In genomic region chr11:95792950-95793509, GRCm38 (mm10) we compare ENCODE assay signal across 19 mouse cellular contexts. TPM values are rescaled to one million over a fixed set of nuclear protein-coding genes. Genes with fewer than 3 reads are reported as not detected.
A peak's percentile ranks its signal among the peaks of the same experiment; 100 is the strongest.
DNase-seq lines count a peak whose midpoint lies in the region; ATAC-seq lines count a peak whose summit lies in the region.
"Had no signal": no experiment of that assay in that cellular context is flagged by ENCODE, and none has a peak within 500 bp of the region (broad histone marks: within the 10 kb centered on the region; RNA-seq: fewer than 3 reads in every experiment).

No protein-coding gene starts in this region.

- 61% methylated on average over 8 of the region's 8 CpGs for WGBS in heart, embryonic 12.5 days
- 48% methylated on average over 8 of the region's 8 CpGs for WGBS in liver, embryonic 12.5 days (ENCODE audit: insufficient replicate concordance)

- H3K36me3 ChIP-seq in heart, embryonic 12.5 days: no peaks in the 10 kb centered on the region
- no peaks in the 10 kb centered on the region for H3K36me3 ChIP-seq in liver, embryonic 12.5 days
- H3K36me3 ChIP-seq: embryonic facial prominence, embryonic 12.5 days; hindbrain, embryonic 10.5 days; limb, embryonic 15.5 days had no signal

- H3K4me2 ChIP-seq in heart, embryonic 12.5 days: no peak overlapping the region
- H3K4me2 ChIP-seq in liver, embryonic 12.5 days: peak overlapping the region; percentile 42
- H3K4me2 ChIP-seq: embryonic facial prominence, embryonic 12.5 days; limb, embryonic 15.5 days had no signal

- H3K27me3 ChIP-seq in heart, embryonic 12.5 days (replicated peaks): peaks cover 12% of the 10 kb centered on the region; the same call in 1 of the 2 replicates
- H3K27me3 ChIP-seq in liver, embryonic 12.5 days (replicated peaks): peaks cover 45% of the 10 kb centered on the region

- no peak for DNase-seq in heart, adult 11 months
- DNase-seq in c-Kit-positive CD71-positive TER-119-positive erythroid progenitor cells, embryonic 14.5 days (ENCODE audit: low spot score): peak; percentile 69
- no peak for DNase-seq in kidney, postnatal 25 days
- DNase-seq in gastrocnemius, adult 18-20 months (ENCODE audit: low spot score): no peak
- DNase-seq: cerebellum, adult 9-10 months; forebrain, postnatal 0 days; gastrocnemius, postnatal 10 days; heart, adult 2 months; kidney, adult 11 months; retina, postnatal 1 day; thymus, postnatal 36 days had no signal

- ATAC-seq in heart, embryonic 12.5 days (ENCODE audit: insufficient number of reproducible peaks, low FRiP score): peak; percentile 45; the same call in 1 of the 2 replicates
- peak; percentile 92 for ATAC-seq in liver, embryonic 12.5 days
- ATAC-seq in megakaryocyte-erythroid progenitor cell, adult 5-6 weeks (replicated peaks; ENCODE audit: low FRiP score, low TSS enrichment, poor library complexity, severe bottlenecking): peak; percentile 82
- ATAC-seq: forebrain, postnatal 0 days; hindbrain, postnatal 0 days had no signal

- no peak overlapping the region for H3K27ac ChIP-seq in heart, embryonic 12.5 days (ENCODE audit: poor library complexity, severe bottlenecking)
- peak overlapping the region; percentile 68 for H3K27ac ChIP-seq in liver, embryonic 12.5 days
- H3K27ac ChIP-seq: embryonic facial prominence, embryonic 12.5 days; hindbrain, embryonic 10.5 days; hindbrain, postnatal 0 days; kidney, postnatal 0 days; limb, embryonic 15.5 days had no signal

- H3K9ac ChIP-seq in heart, embryonic 12.5 days: no peak overlapping the region
- peak overlapping the region; percentile 28; the same call in 1 of the 2 replicates for H3K9ac ChIP-seq in liver, embryonic 12.5 days
- H3K9ac ChIP-seq: embryonic facial prominence, embryonic 12.5 days; forebrain, postnatal 0 days; limb, embryonic 15.5 days had no signal

- H3K4me1 ChIP-seq in heart, embryonic 12.5 days (replicated peaks): peaks cover 40% of the 10 kb centered on the region
- H3K4me1 ChIP-seq in liver, embryonic 12.5 days: peaks cover 49% of the 10 kb centered on the region

- H3K9me3 ChIP-seq in heart, embryonic 12.5 days (replicated peaks): no peaks in the 10 kb centered on the region
- no peaks in the 10 kb centered on the region for H3K9me3 ChIP-seq in liver, embryonic 12.5 days (replicated peaks)
- H3K9me3 ChIP-seq: embryonic facial prominence, embryonic 12.5 days; hindbrain, embryonic 10.5 days; limb, embryonic 15.5 days had no signal

- no peak overlapping the region for H3K4me3 ChIP-seq in heart, embryonic 12.5 days
- H3K4me3 ChIP-seq in liver, embryonic 12.5 days: no peak overlapping the region
- H3K4me3 ChIP-seq: embryonic facial prominence, embryonic 12.5 days; heart, adult 2 months; hindbrain, embryonic 10.5 days; limb, embryonic 15.5 days had no signal

RNA-seq across cellular contexts. Expression of gene Phospho1, which starts 31.3 kb away (rescaled TPM):
- 0.65 and 0.66 TPM in 2 replicates for polyA plus RNA-seq in heart, embryonic 12.5 days (2016; fragmentation: Nextera tagmentation; extraction: Ambion mirVana)
- 2.7 and 3.4 TPM in 2 replicates for polyA plus RNA-seq in liver, embryonic 12.5 days (2016; fragmentation: Nextera tagmentation; extraction: Ambion mirVana)
- 5.6 and 7.5 TPM in 2 replicates for total RNA-seq in megakaryocyte-erythroid progenitor cell, adult 5-6 weeks (2014; fragmentation: Nextera tagmentation)
- total RNA-seq in megakaryocyte-erythroid progenitor cell, adult 5-6 weeks (2017): 0.56 and 3.2 TPM in 2 replicates
- 100 to 1,000 TPM; 355 to 388 TPM for total RNA-seq in gastrocnemius, adult 18-20 months (2021)
- polyA plus RNA-seq: embryonic facial prominence, embryonic 12.5 days; forebrain, postnatal 0 days; kidney, postnatal 0 days had no signal

RNA-seq across cellular contexts. Expression of gene Gngt2, which starts 44.0 kb away (rescaled TPM):
- polyA plus RNA-seq in heart, embryonic 12.5 days (2016; fragmentation: Nextera tagmentation; extraction: Ambion mirVana): 39.1 and 39.2 TPM in 2 replicates
- 15.8 and 16.7 TPM in 2 replicates for polyA plus RNA-seq in liver, embryonic 12.5 days (2016; fragmentation: Nextera tagmentation; extraction: Ambion mirVana)
- 4.4 and 5.0 TPM in 2 replicates for total RNA-seq in megakaryocyte-erythroid progenitor cell, adult 5-6 weeks (2014; fragmentation: Nextera tagmentation)
- 4.0 and 4.6 TPM in 2 replicates for total RNA-seq in megakaryocyte-erythroid progenitor cell, adult 5-6 weeks (2017)
- total RNA-seq in gastrocnemius, adult 18-20 months (2021): 1 to 10 TPM; 5.5 to 6.9 TPM

RNA-seq across cellular contexts. Expression of gene Abi3, which starts 49.2 kb away (rescaled TPM):
- polyA plus RNA-seq in heart, embryonic 12.5 days (2016; fragmentation: Nextera tagmentation; extraction: Ambion mirVana): 22.3 and 26.0 TPM in 2 replicates
- 7.3 and 7.6 TPM in 2 replicates for polyA plus RNA-seq in liver, embryonic 12.5 days (2016; fragmentation: Nextera tagmentation; extraction: Ambion mirVana)
- 5.9 and 8.9 TPM in 2 replicates for total RNA-seq in megakaryocyte-erythroid progenitor cell, adult 5-6 weeks (2014; fragmentation: Nextera tagmentation)
- 3.4 and 5.7 TPM in 2 replicates for total RNA-seq in megakaryocyte-erythroid progenitor cell, adult 5-6 weeks (2017)
- 1 to 10 TPM; 3.0 to 4.2 TPM for total RNA-seq in gastrocnemius, adult 18-20 months (2021)

Comparison
In these comparisons a context has a peak if more than half of its experiments do, and no peak if none do; other contexts are left out.
1. RNA of gene Phospho1, which starts 31.3 kb away (total RNA-seq): 355 to 388 TPM in gastrocnemius, adult 18-20 months; 0.56 to 7.5 TPM in megakaryocyte-erythroid progenitor cell, adult 5-6 weeks; every median in the first group is over 10 times any median in the second.
2. Peak in every context shown above with its lines, with median percentiles within 50 percentile points of each other: ATAC-seq.